Mouse (Mus musculus) forebrain, postnatal 0 days (tissue): ENCODE measurements around the gene 2310039H08Rik. TPM values are rescaled to one million over a fixed set of nuclear protein-coding genes. Genes with fewer than 3 reads are reported as not detected.
A peak's percentile ranks its signal among the peaks of the same experiment; 100 is the strongest.

Source experiments
- ATAC-seq: fragments of 200-750 bp; cut with Nextera tagmentation; 2 replicates; pipeline ENCODE4 v1.8.0; 2017; ENCODE audit warnings: mild to moderate bottlenecking, moderate library complexity
- DNase-seq: peaks from one replicate; pipeline ENCODE4 v3.0.0-alpha.2; 2015
- H3K27ac ChIP-seq: fragments of 300-500 bp; sonication (generic); 2 replicates; pipeline ENCODE4 v1.5.1; 2014; ENCODE audit warnings: low read depth, mild to moderate bottlenecking, antibody characterized with exemption, low read length, moderate library complexity, mixed read lengths
- H3K27me3 ChIP-seq: fragments of 300-500 bp; sonication (generic); 2 replicates; pipeline ENCODE4 v1.6.1; 2014; ENCODE audit warnings: mild to moderate bottlenecking, low read length, mixed read lengths; ENCODE audit not compliant: insufficient read depth
- H3K36me3 ChIP-seq: fragments of 300-500 bp; sonication (generic); 2 replicates; pipeline ENCODE4 v1.6.1; 2014; ENCODE audit warnings: mild to moderate bottlenecking, moderate library complexity; ENCODE audit not compliant: insufficient read depth
- H3K4me1 ChIP-seq: fragments of 300-500 bp; sonication (generic); 2 replicates; pipeline ENCODE4 v1.6.1; 2014; ENCODE audit warnings: antibody characterized with exemption; ENCODE audit not compliant: insufficient read depth
- H3K4me2 ChIP-seq: fragments of 300-500 bp; sonication (generic); 2 replicates; pipeline ENCODE4 v1.6.1; 2014; ENCODE audit warnings: low read depth, mild to moderate bottlenecking, moderate library complexity
- H3K4me3 ChIP-seq: fragments of 300-500 bp; sonication (generic); 2 replicates; pipeline ENCODE4 v1.5.1; 2014; ENCODE audit warnings: low read depth, low read length, mixed read lengths
- H3K9ac ChIP-seq: fragments of 300-500 bp; sonication (generic); 2 replicates; pipeline ENCODE4 v1.6.1; 2014; ENCODE audit warnings: mild to moderate bottlenecking
- H3K9me3 ChIP-seq: fragments of 300-500 bp; sonication (generic); 2 replicates; pipeline ENCODE4 v1.6.1; 2016; ENCODE audit warnings: low read length
- CTCF ChIP-seq: sonication (generic); IDR thresholded peaks from 2 replicates; pipeline ENCODE4 v1.5.1; 2016; ENCODE audit warnings: antibody characterized with exemption, control low read depth, low read depth
- WGBS: fragments of 180-500 bp; shearing (Covaris S2); extraction: QIAGEN DNeasy Blood & Tissue Kit; methylation state at CpG from one replicate; pipeline ENCODE4 v1.1.7; 2014; 5-methylcytosine and 5-hydroxymethylcytosine counted together
- polyA plus RNA-seq: library from polyadenylated mRNA; unstranded; fragments of >200 nt; fragmentation: Nextera tagmentation; extraction: Ambion mirVana; gene quantifications from 2 replicates; pipeline ENCODE4 v1.2.1, GENCODE M21; 2015
- total RNA-seq: library from RNA; depleted of rRNA; stranded (reverse); fragments of >200 nt; gene quantifications from 2 replicates; pipeline ENCODE4 v1.2.3, GENCODE M21; 2014; rRNA removed

The 2310039H08Rik gene
- total RNA-seq (39.8 and 42.7 TPM in 2 replicates), polyA plus RNA-seq (67.1 and 88.8 TPM in 2 replicates)

DNA sequence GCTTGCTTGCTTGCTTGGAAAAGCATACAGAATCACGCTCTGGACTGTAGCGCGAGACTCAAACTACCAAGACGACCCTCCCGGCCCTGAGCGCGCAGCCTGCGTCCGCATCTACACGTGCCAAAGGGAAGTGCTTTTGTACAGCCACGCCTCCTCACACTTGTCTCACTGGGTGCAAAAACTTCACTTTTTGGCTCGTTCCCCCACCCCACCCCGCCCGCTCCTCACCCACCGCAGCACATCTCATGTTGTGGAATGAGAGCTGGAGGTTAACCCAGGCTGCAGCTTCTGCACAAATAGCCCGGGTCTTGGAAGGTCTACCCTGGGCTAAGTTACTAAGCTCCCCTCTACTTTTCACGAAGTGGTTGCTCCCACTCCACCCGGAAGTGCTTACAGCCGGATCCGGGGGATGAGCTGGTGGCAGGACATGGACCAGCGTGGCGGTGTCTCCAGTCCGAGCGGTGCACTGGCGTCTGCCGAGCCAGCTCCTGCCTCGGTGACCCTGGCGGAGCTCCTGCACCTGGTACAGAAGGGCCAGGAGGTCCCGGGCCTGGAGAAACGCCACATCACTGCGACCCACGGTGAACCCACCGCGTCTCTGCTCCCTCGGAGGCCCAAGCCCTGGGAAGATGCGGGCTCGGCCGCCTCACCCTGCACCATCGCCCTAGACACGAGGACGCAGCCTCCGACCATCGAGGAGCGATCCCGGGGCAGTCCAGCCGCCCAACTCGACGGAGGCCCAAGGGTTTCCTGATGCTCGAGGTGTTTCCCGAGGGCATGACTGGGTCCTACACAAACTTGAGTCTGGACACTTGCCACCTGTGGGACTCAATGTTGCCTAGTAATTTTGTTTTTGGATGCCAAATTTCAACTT is at the start of gene 2310039H08Rik:
TSS of gene 2310039H08Rik (plus strand) at position 232 of the 874 bp plus-strand sequence.
- Histone ChIP-seq H3K4me1 (0 out of 2 replicates have a peak, but pooled peaks cover 4% of the 10 kb centered on the region), H3K4me3 (peak within 1 kb of the TSS; percentile 73), H3K4me2 (peak within 1 kb of the TSS; percentile 78), H3K27me3 (no peaks in the 10 kb centered on the region), H3K36me3 (peaks cover 28% of the 10 kb centered on the region), H3K27ac (peak within 1 kb of the TSS; percentile 80), H3K9ac (peak within 1 kb of the TSS; percentile 72), H3K9me3 (no peaks in the 10 kb centered on the region)
- TF ChIP-seq CTCF: no peak
- DNase-seq: peak; percentile 92
- 1% methylated on average over 50 of the region's 50 CpGs for WGBS
- peak; percentile 94 for ATAC-seq

DNA sequence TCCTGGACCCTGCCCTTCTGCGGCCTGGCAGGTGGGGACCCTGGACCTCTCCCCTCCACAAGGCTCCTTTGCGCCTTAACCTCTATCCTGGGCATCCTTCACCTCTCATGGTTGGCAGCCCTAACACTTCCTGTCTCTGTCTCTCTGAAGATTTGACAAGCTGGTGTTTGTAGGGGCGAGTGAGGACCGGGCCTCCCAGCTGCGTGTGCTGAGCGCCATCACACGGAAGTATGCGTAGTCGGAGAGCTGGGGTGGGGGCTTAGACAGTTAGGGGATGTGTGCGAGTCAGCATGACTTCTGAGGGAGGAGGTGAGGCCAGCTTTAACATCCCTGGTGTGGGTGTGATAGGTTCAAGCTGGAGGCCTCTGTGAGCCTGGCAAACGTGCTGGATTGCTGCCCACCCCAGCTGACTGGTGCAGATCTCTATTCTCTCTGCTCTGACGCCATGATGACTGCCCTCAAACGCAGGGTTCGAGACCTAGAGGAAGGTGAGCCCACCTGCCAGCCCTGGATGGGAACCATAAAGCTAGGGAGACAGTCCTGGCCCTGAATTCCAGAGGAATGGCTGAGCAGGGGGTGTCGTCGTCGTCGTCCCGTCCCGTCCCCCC is 47.9 kb upstream of the 2310039H08Rik start:
- Histone ChIP-seq H3K4me3 (no peak overlapping the region), H3K4me2 (no peak overlapping the region), H3K27me3 (0 out of 2 replicates have a peak, but pooled peaks cover 3% of the 10 kb centered on the region), H3K9ac (no peak overlapping the region), H3K36me3 (peaks cover 24% of the 10 kb centered on the region), H3K9me3 (no peaks in the 10 kb centered on the region), H3K27ac (no peak overlapping the region), H3K4me1 (no peaks in the 10 kb centered on the region)
- no peak for TF ChIP-seq CTCF
- DNase-seq: no peak
- ATAC-seq: no peak
- 84% methylated on average over 20 of the region's 20 CpGs for WGBS

DNA sequence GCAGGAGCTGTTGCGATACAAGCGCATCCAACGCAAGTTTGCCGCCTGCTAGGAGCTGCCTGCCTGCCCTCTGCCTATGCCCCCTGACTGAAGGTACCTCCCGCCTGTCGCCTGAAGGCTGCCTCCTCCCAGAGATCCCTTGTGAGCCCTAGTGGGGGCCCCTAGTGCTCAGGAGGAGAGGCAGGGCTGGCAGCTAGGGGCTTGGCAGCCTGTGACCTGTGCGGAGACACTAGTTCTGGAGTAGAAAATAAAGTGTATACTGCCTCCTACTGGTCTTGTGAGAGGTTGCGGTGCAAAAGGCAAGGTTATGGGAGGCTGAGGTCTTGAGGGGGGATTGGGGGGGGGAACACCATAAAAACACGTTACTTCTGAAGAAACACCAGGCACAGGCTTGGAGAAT is 47.2 kb upstream of the 2310039H08Rik start:
- Histone ChIP-seq H3K4me3 (no peak overlapping the region), H3K9ac (no peak overlapping the region), H3K36me3 (peaks cover 24% of the 10 kb centered on the region), H3K27me3 (0 out of 2 replicates have a peak, but pooled peaks cover 3% of the 10 kb centered on the region), H3K4me1 (no peaks in the 10 kb centered on the region), H3K9me3 (no peaks in the 10 kb centered on the region), H3K27ac (no peak overlapping the region), H3K4me2 (no peak overlapping the region)
- peak; percentile 50 for DNase-seq
- TF ChIP-seq CTCF: peak; percentile 69
- WGBS: 47% methylated on average over 9 of the region's 9 CpGs
- ATAC-seq: peak; percentile 64; the same call in 1 of the 2 replicates

DNA sequence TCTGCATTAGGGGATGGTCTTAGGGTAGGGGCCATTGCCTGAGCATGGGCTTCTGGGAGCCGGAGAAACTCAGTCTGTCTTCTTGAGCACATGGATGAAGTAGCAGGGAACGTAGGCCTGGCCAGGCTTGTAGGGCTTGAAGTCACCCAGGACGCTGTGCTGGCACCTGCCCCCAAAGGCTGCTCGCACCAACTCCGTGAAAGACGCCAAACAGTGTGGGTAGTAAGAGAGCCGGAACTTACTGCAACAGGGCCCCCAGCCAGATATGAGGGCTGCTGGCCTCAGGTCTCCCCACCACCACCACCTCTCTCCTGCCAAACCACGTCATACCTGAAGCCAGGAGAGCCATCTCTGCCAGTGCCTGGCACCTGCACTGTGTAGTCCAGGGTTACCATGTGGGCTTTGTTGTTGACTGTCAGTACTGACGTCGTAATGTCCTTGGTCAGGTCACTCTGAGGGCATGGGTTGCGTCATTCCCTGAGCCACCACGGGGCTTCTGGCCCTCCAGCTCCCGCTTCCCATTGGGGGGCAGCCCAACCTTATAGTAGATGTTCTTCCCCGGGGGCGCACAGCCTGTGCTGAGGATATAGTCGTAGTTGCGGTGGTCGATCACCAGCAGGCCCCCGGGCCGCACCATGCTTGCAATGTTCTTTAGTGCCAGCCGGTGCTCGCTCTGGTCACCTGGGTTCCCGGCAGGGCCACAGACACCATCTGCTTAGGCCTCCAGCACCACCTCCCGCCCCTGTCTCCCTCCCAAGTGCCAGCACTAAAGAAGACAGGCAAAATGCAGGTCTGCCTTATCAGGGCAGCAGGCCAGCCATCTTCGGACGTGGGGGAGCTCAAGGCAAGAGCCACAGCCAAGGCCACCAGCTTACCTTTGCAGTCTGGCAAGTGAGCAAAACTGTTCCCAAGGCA is 46.4 kb upstream of the 2310039H08Rik start:
- no peak overlapping the region for H3K4me2 ChIP-seq
- no peak overlapping the region for H3K4me3 ChIP-seq
- ATAC-seq (no peak), DNase-seq (no peak)
- peaks cover 24% of the 10 kb centered on the region for H3K36me3 ChIP-seq
- no peak overlapping the region for H3K27ac ChIP-seq
- no peaks in the 10 kb centered on the region for H3K9me3 ChIP-seq
- H3K9ac ChIP-seq: no peak overlapping the region
- WGBS: 91% methylated on average over 26 of the region's 26 CpGs
- no peak for TF ChIP-seq CTCF
- H3K4me1 ChIP-seq: no peaks in the 10 kb centered on the region
- H3K27me3 ChIP-seq: 0 out of 2 replicates have a peak, but pooled peaks cover 3% of the 10 kb centered on the region

DNA sequence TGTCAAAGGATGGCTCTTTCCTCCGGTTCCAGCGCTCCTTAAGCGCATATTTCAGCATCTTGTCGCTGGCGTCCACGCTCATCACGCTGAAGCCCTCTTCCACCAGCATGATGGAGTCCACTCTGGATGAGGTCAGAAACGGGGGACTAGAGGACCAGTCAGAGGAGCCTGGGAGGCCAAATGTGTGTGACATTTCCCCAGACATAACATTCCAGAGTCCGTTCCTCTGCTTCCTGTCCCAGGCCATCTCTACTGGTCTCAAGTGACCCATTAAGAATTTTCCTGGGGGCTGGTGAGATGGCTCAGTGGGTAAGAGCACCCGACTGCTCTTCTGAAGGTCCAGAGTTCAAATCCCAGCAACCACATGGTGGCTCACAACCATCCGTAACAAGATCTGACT is 45.2 kb upstream of the 2310039H08Rik start:
- H3K9me3 ChIP-seq: no peaks in the 10 kb centered on the region
- no peak overlapping the region for H3K9ac ChIP-seq
- H3K4me3 ChIP-seq: no peak overlapping the region
- peaks cover 18% of the 10 kb centered on the region for H3K36me3 ChIP-seq
- DNase-seq (no peak), ATAC-seq (no peak)
- H3K27me3 ChIP-seq: 0 out of 2 replicates have a peak, but pooled peaks cover 3% of the 10 kb centered on the region
- no peak for TF ChIP-seq CTCF
- H3K4me2 ChIP-seq: no peak overlapping the region
- no peak overlapping the region for H3K27ac ChIP-seq
- H3K4me1 ChIP-seq: no peaks in the 10 kb centered on the region
- 92% methylated on average over 11 of the region's 11 CpGs for WGBS

DNA sequence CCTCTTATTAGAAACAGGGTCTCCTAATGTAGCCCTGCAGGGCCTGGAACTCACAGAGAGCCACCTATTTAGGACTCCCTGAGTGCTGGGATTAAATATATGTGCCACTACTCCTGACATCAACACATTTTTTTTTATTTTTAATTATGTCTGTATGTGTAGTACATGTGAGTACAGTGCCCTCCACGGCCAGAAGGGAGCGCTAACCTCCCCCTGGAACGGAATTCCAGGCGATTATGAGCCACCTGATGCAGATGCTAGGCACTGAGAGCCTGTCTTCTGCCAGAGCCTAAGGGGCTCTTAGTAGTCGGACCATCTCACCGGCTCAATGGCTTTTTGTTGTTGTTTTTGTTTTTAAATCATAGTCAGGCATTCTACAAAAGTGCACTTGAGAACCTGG is 44.4 kb upstream of the 2310039H08Rik start:
- Histone ChIP-seq H3K4me2 (no peak overlapping the region), H3K27me3 (0 out of 2 replicates have a peak, but pooled peaks cover 3% of the 10 kb centered on the region), H3K4me1 (no peaks in the 10 kb centered on the region), H3K27ac (no peak overlapping the region), H3K9ac (no peak overlapping the region), H3K4me3 (no peak overlapping the region), H3K36me3 (peaks cover 18% of the 10 kb centered on the region), H3K9me3 (no peaks in the 10 kb centered on the region)
- 44% methylated on average over 6 of the region's 6 CpGs for WGBS
- peak; percentile 37 for TF ChIP-seq CTCF
- no peak for DNase-seq
- ATAC-seq: no peak; the same call in 1 of the 2 replicates
